Mouse (Mus musculus): ENCODE measurements around the gene Pop7. TPM values are rescaled to one million over a fixed set of nuclear protein-coding genes. Genes with fewer than 3 reads are reported as not detected.

Pop7 gene
- polyA plus RNA-seq, 1 experiment = 63.5 TPM

- Histone ChIP-seq H3ac (ENCODE audit: control insufficient read depth, insufficient read length, low read depth) (no peak overlapping the region), H3K36me3 (ENCODE audit: control insufficient read depth, insufficient read depth) (peaks cover under 1% of the 10 kb centered on the region), H3K4me3 (ENCODE audit: insufficient read depth, poor library complexity, severe bottlenecking) (no peak overlapping the region), H3K79me3 (ENCODE audit: low read depth) (peaks cover 53% of the 10 kb centered on the region), H3K27me3 (ENCODE audit: control insufficient read depth, insufficient read depth, insufficient read length) (no peaks in the 10 kb centered on the region), H3K79me2 (ENCODE audit: control insufficient read depth, insufficient read depth) (peaks cover 77% of the 10 kb centered on the region)
- TF ChIP-seq CTCF (IDR thresholded peaks at IDR 0.05; ENCODE audit: control insufficient read depth, insufficient read depth, insufficient read length) (peak; percentile 15), USF1 (IDR thresholded peaks at IDR 0.05; ENCODE audit: low read depth) (no peak), MYOG (IDR thresholded peaks at IDR 0.05; ENCODE audit: control insufficient read depth, extremely low read depth, insufficient read length) (no peak), FOSL1 (IDR thresholded peaks at IDR 0.05; ENCODE audit: insufficient read depth, low read length, poor library complexity, severe bottlenecking) (no peak)
Measured at GRCm38 (mm10) chr5:137512847-137513794, 10.8 kb upstream of the Pop7 start.

- H3K79me2 ChIP-seq (ENCODE audit: control insufficient read depth, insufficient read depth) = peaks cover 63% of the 10 kb centered on the region
Measured at GRCm38 (mm10) chr5:137511706-137512105, 9.4 kb upstream of the Pop7 start.

GRCm38 (mm10) chr5:137510573-137511390 lies 8.5 kb upstream of the Pop7 start:
- Histone ChIP-seq H3K79me2 (ENCODE audit: control insufficient read depth, insufficient read depth) (peaks cover 54% of the 10 kb centered on the region), H3ac (ENCODE audit: control insufficient read depth, insufficient read length, low read depth) (peak overlapping the region; percentile 93), H3K36me3 (ENCODE audit: control insufficient read depth, insufficient read depth) (no peaks in the 10 kb centered on the region), H3K79me3 (ENCODE audit: low read depth) (peaks cover 42% of the 10 kb centered on the region), H3K4me3 (ENCODE audit: insufficient read depth, poor library complexity, severe bottlenecking) (peak overlapping the region; percentile 60), H3K27me3 (ENCODE audit: control insufficient read depth, insufficient read depth, insufficient read length) (no peaks in the 10 kb centered on the region)
- TF ChIP-seq MYOG (IDR thresholded peaks at IDR 0.05; ENCODE audit: control insufficient read depth, extremely low read depth, insufficient read length) (no peak), CEBPB (IDR thresholded peaks at IDR 0.05; ENCODE audit: low read depth) (no peak), CTCF (IDR thresholded peaks at IDR 0.05; ENCODE audit: control insufficient read depth, insufficient read depth, insufficient read length) (no peak), FOSL1 (IDR thresholded peaks at IDR 0.05; ENCODE audit: insufficient read depth, low read length, poor library complexity, severe bottlenecking) (no peak), USF1 (IDR thresholded peaks at IDR 0.05; ENCODE audit: low read depth) (no peak), MYOD1 (IDR thresholded peaks at IDR 0.05; ENCODE audit: control insufficient read depth, insufficient read length, low read depth) (no peak)

More at GRCm38 (mm10) chr5:137511706-137512105, 9.4 kb upstream of the Pop7 start:
- H3ac ChIP-seq (ENCODE audit: control insufficient read depth, insufficient read length, low read depth) = no peak overlapping the region
- peaks cover 49% of the 10 kb centered on the region for H3K79me3 ChIP-seq (ENCODE audit: low read depth)
- TF ChIP-seq MYOD1 (IDR thresholded peaks at IDR 0.05; ENCODE audit: control insufficient read depth, insufficient read length, low read depth) = no peak
- no peak for TF ChIP-seq FOSL1 (IDR thresholded peaks at IDR 0.05; ENCODE audit: insufficient read depth, low read length, poor library complexity, severe bottlenecking)
- no peak for TF ChIP-seq USF1 (IDR thresholded peaks at IDR 0.05; ENCODE audit: low read depth)
- TF ChIP-seq CTCF (IDR thresholded peaks at IDR 0.05; ENCODE audit: control insufficient read depth, insufficient read depth, insufficient read length) = no peak
- no peak for TF ChIP-seq MYOG (IDR thresholded peaks at IDR 0.05; ENCODE audit: control insufficient read depth, extremely low read depth, insufficient read length)
- no peak for TF ChIP-seq CEBPB (IDR thresholded peaks at IDR 0.05; ENCODE audit: low read depth)
- no peak for TF ChIP-seq MAX (IDR thresholded peaks at IDR 0.05)
- no peak overlapping the region for H3K4me3 ChIP-seq (ENCODE audit: insufficient read depth, poor library complexity, severe bottlenecking)
- H3K27me3 ChIP-seq (ENCODE audit: control insufficient read depth, insufficient read depth, insufficient read length) = no peaks in the 10 kb centered on the region
- H3K36me3 ChIP-seq (ENCODE audit: control insufficient read depth, insufficient read depth) = no peaks in the 10 kb centered on the region

- Histone ChIP-seq H3K27me3 (ENCODE audit: control insufficient read depth, insufficient read depth, insufficient read length) (no peaks in the 10 kb centered on the region), H3K79me3 (ENCODE audit: low read depth) (peaks cover 35% of the 10 kb centered on the region), H3ac (ENCODE audit: control insufficient read depth, insufficient read length, low read depth) (peak overlapping the region; percentile 75), H3K36me3 (ENCODE audit: control insufficient read depth, insufficient read depth) (no peaks in the 10 kb centered on the region), H3K4me3 (ENCODE audit: insufficient read depth, poor library complexity, severe bottlenecking) (peak overlapping the region; percentile 60), H3K79me2 (ENCODE audit: control insufficient read depth, insufficient read depth) (peaks cover 47% of the 10 kb centered on the region)
- TF ChIP-seq USF1 (IDR thresholded peaks at IDR 0.05; ENCODE audit: low read depth) (peak; percentile 82), CEBPB (IDR thresholded peaks at IDR 0.05; ENCODE audit: low read depth) (no peak), CTCF (IDR thresholded peaks at IDR 0.05; ENCODE audit: control insufficient read depth, insufficient read depth, insufficient read length) (no peak)
Measured at GRCm38 (mm10) chr5:137510014-137510501, 7.7 kb upstream of the Pop7 start.

GRCm38 (mm10) chr5:137504041-137504440 lies 1.7 kb upstream of the Pop7 start:
- Histone ChIP-seq H3K36me3 (ENCODE audit: control insufficient read depth, insufficient read depth) (peaks cover 8% of the 10 kb centered on the region), H3ac (ENCODE audit: control insufficient read depth, insufficient read length, low read depth) (no peak overlapping the region), H3K27me3 (ENCODE audit: control insufficient read depth, insufficient read depth, insufficient read length) (no peaks in the 10 kb centered on the region), H3K4me3 (ENCODE audit: insufficient read depth, poor library complexity, severe bottlenecking) (no peak overlapping the region), H3K79me3 (ENCODE audit: low read depth) (peaks cover 4% of the 10 kb centered on the region), H3K79me2 (ENCODE audit: control insufficient read depth, insufficient read depth) (peaks cover 11% of the 10 kb centered on the region)
- TF ChIP-seq USF1 (IDR thresholded peaks at IDR 0.05; ENCODE audit: low read depth) = no peak
- TF ChIP-seq MAX (IDR thresholded peaks at IDR 0.05) = no peak
- no peak for TF ChIP-seq MYOG (IDR thresholded peaks at IDR 0.05; ENCODE audit: control insufficient read depth, extremely low read depth, insufficient read length)
- TF ChIP-seq MYOD1 (IDR thresholded peaks at IDR 0.05; ENCODE audit: control insufficient read depth, insufficient read length, low read depth) = no peak
- no peak for TF ChIP-seq FOSL1 (IDR thresholded peaks at IDR 0.05; ENCODE audit: insufficient read depth, low read length, poor library complexity, severe bottlenecking)
- no peak for TF ChIP-seq CTCF (IDR thresholded peaks at IDR 0.05; ENCODE audit: control insufficient read depth, insufficient read depth, insufficient read length)
- TF ChIP-seq CEBPB (IDR thresholded peaks at IDR 0.05; ENCODE audit: low read depth) = no peak

Measured in C2C12 (cell line).